ENCODE assay signal across 9 mouse cellular contexts in the genomic region with DNA sequence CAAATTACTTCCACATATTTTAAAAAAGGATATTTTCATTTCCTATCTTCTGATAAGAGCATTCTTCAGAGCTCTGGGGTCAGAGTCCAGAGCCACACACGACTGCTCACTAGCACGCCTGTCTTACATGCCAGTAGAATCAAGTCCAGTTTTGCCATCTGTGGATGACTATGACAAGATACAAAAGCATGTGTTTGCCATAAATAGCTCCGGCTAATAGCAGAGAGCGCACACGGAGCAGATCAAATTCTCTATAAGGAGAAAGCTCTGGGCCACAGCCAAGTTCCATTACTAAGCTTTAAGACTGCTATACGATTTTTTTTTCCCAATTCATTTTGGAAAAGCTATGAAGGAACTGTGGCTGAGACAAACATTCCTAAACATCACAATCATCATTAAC. TPM values are rescaled to one million over a fixed set of nuclear protein-coding genes. Genes with fewer than 3 reads are reported as not detected.
DNase-seq lines count a peak whose midpoint lies in the region; ATAC-seq and TF ChIP-seq lines count a peak whose summit lies in the region.
"Had no signal": no experiment of that assay in that cellular context is flagged by ENCODE, and none has a peak within 500 bp of the region (broad histone marks: within the 10 kb centered on the region; RNA-seq: fewer than 3 reads in every experiment).

No protein-coding gene starts in this region.

- H3K36me3 ChIP-seq in limb, embryonic 14.5 days (ENCODE audit: control insufficient read depth, insufficient read depth, low read length): peaks cover 32% of the 10 kb centered on the region
- peaks cover 60% of the 10 kb centered on the region for H3K36me3 ChIP-seq in limb, embryonic 10.5 days
- peaks cover 14% of the 10 kb centered on the region for H3K36me3 ChIP-seq in forebrain, embryonic 16.5 days (ENCODE audit: control insufficient read depth, insufficient read depth)

- H3K4me3 ChIP-seq in limb, embryonic 14.5 days (replicated peaks; ENCODE audit: low read length): no peak overlapping the region
- H3K4me3 ChIP-seq in limb, embryonic 10.5 days: no peak overlapping the region
- H3K4me3 ChIP-seq in forebrain, embryonic 16.5 days (replicated peaks; ENCODE audit: low read length): peak overlapping the region; percentile 21; the same call in 1 of the 2 replicates

- 37% methylated on average over 6 of the region's 6 CpGs for WGBS in limb, embryonic 14.5 days
- 92% methylated on average over 6 of the region's 6 CpGs for WGBS in limb, embryonic 10.5 days
- 40% methylated on average over 6 of the region's 6 CpGs for WGBS in forebrain, embryonic 16.5 days

- no peak overlapping the region for H3K4me2 ChIP-seq in limb, embryonic 14.5 days (replicated peaks; ENCODE audit: low read depth, low read length, severe bottlenecking)
- peak overlapping the region; percentile 46 for H3K4me2 ChIP-seq in forebrain, embryonic 16.5 days (ENCODE audit: low read length)

- H3K4me1 ChIP-seq in limb, embryonic 14.5 days (ENCODE audit: control insufficient read depth, insufficient read depth, low read length): peaks cover 7% of the 10 kb centered on the region
- peaks cover 12% of the 10 kb centered on the region for H3K4me1 ChIP-seq in limb, embryonic 10.5 days
- peaks cover 15% of the 10 kb centered on the region for H3K4me1 ChIP-seq in forebrain, embryonic 16.5 days (replicated peaks; ENCODE audit: control insufficient read depth, insufficient read depth, low read length)

- H3K9ac ChIP-seq in limb, embryonic 14.5 days (ENCODE audit: low read depth, low read length, severe bottlenecking): no peak overlapping the region
- H3K9ac ChIP-seq in forebrain, embryonic 16.5 days (replicated peaks; ENCODE audit: low read depth, low read length): 0 out of 2 replicates have a peak overlapping the region, but pooled peaks have one; percentile 35

- no peak overlapping the region for H3K27ac ChIP-seq in limb, embryonic 14.5 days (replicated peaks; ENCODE audit: low read depth, low read length)
- H3K27ac ChIP-seq in limb, embryonic 10.5 days: no peak overlapping the region
- no peak overlapping the region for H3K27ac ChIP-seq in forebrain, embryonic 16.5 days (ENCODE audit: low read length)

- H3K27me3 ChIP-seq in limb, embryonic 14.5 days (ENCODE audit: control insufficient read depth, insufficient read depth, low read length): no peaks in the 10 kb centered on the region
- H3K27me3 ChIP-seq in limb, embryonic 10.5 days (ENCODE audit: low read depth, poor library complexity, severe bottlenecking): no peaks in the 10 kb centered on the region
- no peaks in the 10 kb centered on the region for H3K27me3 ChIP-seq in forebrain, embryonic 16.5 days (replicated peaks; ENCODE audit: control insufficient read depth, insufficient read depth, low read length)

- ATAC-seq in limb, embryonic 14.5 days (ENCODE audit: low FRiP score, low read depth): no peak
- no peak for ATAC-seq in forebrain, embryonic 16.5 days
- ATAC-seq in monocyte, adult 5-6 weeks (replicated peaks; ENCODE audit: insufficient number of reproducible peaks, low FRiP score, low TSS enrichment, poor library complexity, severe bottlenecking): no peak

- TF ChIP-seq POLR2A in limb, embryonic 14.5 days (IDR thresholded peaks at IDR 0.05; ENCODE audit: borderline replicate concordance, extremely low read depth, insufficient read depth, insufficient read length): no peak

- peak; percentile 42 for DNase-seq in gastrocnemius, adult 18-20 months (ENCODE audit: low spot score)
- DNase-seq in gastrocnemius, postnatal 10 days: no peak
- peak; percentile 92 for DNase-seq in limb, embryonic 14.5 days (ENCODE audit: low spot score)
- no peak for DNase-seq in limb, embryonic 10.5 days (ENCODE audit: low spot score)
- DNase-seq in right cerebral cortex, postnatal 10 days (ENCODE audit: low spot score in 2 of 2): peak; percentile 29 to 55
- no peak for DNase-seq in frontal cortex, postnatal 25 days (ENCODE audit: low spot score in 2 of 2)
- DNase-seq: adrenal gland, postnatal 10 days had no signal

- no peaks in the 10 kb centered on the region for H3K9me3 ChIP-seq in limb, embryonic 14.5 days (ENCODE audit: control insufficient read depth, low read length)
- no peaks in the 10 kb centered on the region for H3K9me3 ChIP-seq in limb, embryonic 10.5 days (replicated peaks)
- no peaks in the 10 kb centered on the region for H3K9me3 ChIP-seq in forebrain, embryonic 16.5 days (ENCODE audit: control insufficient read depth, low read length)

RNA-seq across cellular contexts. Expression of a gene that starts 3.1 kb away (rescaled TPM):
- total RNA-seq in gastrocnemius, adult 18-20 months (2021): 100 to 1,000 TPM; 462 to 524 TPM
- total RNA-seq in gastrocnemius, postnatal 10 days (2021): 100 to 1,000 TPM; 862 to 872 TPM
- 68.9 and 70.9 TPM in 2 replicates for polyA plus RNA-seq in limb, embryonic 14.5 days (2012; rRNA removed)
- polyA plus RNA-seq in limb, embryonic 14.5 days (2014; fragmentation: Nextera tagmentation; extraction: Ambion mirVana): 183 and 228 TPM in 2 replicates
- 149 and 151 TPM in 2 replicates for polyA plus RNA-seq in limb, embryonic 10.5 days (2016; fragmentation: Nextera tagmentation; extraction: Ambion mirVana)
- 327 and 356 TPM in 2 replicates for polyA plus RNA-seq in forebrain, embryonic 16.5 days (2015; fragmentation: Nextera tagmentation; extraction: Ambion mirVana)
- total RNA-seq in monocyte, adult 5-6 weeks (2017): 33.1 to 51.3 TPM (median 43.5 TPM) in 3 replicates

Comparison
In these comparisons a context has a peak if more than half of its experiments do, and no peak if none do; other contexts are left out.
1. DNase-seq: peak in gastrocnemius, adult 18-20 months (single experiment), limb, embryonic 14.5 days (single experiment) and right cerebral cortex, postnatal 10 days (2 of 2); none in gastrocnemius, postnatal 10 days (single experiment), limb, embryonic 10.5 days (single experiment) and frontal cortex, postnatal 25 days (0 of 2).